Mouse (Mus musculus) T-helper 17 cell (primary cell): ENCODE data around the gene Gucd1.

Experiments
- in situ Hi-C, 2 experiments: fragments of 300-600 bp; cut with MboI, MseI; formaldehyde crosslinking; loops; 1 replicate in 1 of 2; 2 replicates in 1 of 2; pipeline ENCODE4 v1.15.1; 2025; ENCODE audit warnings: high pct_unique_total_duplicates in 2 of 2

The Gucd1 gene

DNA sequence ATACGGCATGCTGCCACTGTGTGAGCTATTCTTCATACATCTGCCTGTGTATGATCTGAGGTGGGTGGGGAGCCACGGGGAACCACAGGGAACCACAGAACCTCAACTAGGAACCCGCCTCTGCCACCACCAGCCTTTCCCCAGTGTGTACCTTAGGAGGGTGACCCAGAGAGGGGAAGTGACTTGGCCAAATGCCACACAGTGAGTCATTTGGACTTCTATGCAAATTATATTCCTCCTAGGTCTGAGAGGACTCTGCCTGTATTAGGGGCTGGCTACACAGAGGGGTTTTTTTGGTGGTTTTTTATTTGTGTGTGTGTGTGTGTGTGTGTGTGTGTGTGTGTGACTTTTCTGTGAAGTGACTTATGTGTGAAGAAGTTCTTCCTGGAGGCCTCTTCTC lies 191.2 kb downstream of the Gucd1 start:
- in situ Hi-C loops, result no loop called here

DNA sequence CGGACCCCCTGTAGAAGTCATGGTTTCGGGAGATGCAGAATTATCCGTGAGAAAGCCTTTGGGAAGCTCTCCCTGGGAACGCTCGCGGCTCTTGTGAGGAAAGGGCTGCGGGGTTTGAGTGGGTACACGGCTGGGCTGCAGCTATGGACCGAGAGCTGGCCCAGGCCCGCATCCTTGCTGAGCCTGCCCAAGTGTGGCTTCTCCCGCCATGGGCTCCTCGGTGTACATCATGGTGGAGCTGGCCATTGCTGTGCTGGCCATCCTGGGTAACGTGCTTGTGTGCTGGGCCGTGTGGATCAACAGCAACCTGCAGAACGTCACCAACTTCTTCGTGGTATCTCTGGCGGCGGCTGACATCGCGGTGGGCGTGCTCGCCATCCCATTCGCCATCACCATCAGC lies 192.0 kb downstream of the Gucd1 start:
- in situ Hi-C loops, result no loop called here

DNA sequence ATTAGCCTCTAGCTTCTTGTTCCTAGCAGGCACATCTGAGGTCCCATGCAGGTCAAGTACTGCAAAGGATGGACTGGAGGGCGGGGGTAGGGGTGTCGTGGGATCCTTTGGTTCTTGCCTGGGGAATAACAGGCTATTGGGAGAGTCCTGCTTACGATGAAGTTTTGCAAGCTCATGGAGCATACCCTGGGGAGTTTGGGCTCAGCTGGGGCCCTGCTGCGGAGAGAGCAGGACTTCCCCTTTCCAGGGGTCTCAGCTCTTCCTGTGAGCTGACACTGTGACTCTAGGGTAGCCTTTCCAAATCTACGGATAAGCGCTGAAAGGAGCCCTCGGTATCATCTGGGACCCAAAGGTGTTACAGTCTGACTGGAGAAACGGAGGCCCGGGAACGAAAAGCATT lies 193.4 kb downstream of the Gucd1 start:
- in situ Hi-C loops, result loop anchor here in 1 of 2 experiments (5.0 kb wide), 1 partner anchor 113 kb away; no protein-coding TSS in a partner anchor

DNA sequence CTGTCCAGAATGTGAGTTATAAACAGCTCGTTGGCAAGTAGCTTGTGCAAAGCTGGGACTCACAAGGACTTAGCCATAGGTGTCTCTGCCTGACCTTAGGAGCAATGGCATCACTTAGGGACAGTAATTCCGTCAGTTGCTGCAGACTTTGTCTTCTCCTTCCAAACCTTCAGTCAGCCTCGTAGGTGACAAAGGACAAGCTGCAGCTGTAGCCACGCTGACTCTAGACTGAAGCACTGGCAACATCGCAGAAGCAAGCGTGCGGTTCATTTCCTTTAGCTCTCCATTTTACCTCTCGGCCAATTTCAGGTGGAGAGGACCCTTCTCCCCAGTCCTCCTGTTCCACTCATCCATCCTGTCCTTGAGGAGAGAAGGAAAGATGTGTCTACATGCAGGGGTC lies 193.8 kb downstream of the Gucd1 start:
- in situ Hi-C loops, result loop anchor here in 1 of 2 experiments (5.0 kb wide), 1 partner anchor 113 kb away; no protein-coding TSS in a partner anchor

DNA sequence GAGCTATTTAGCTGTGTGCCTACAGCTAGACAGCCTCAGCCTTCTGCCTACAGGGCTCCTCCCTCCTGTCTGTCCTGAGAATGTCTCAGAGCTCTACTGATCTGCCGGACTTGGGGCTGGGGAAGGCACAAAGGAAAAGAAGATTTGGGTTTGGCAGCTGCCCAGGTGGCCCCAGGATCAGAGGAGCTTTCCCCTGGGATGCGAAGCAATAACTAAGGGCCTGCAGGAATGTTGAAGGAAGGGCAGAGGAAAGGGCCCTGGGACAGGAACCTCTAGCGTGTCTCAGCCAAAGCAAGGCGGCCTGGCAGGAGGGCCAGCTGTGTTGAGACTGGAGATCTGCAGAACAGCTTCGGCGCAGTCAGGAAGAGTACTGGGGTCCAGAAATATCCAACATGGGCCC lies 194.8 kb downstream of the Gucd1 start:
- in situ Hi-C loops, result loop anchor here in 1 of 2 experiments (5.0 kb wide), 1 partner anchor 114 kb away; no protein-coding TSS in a partner anchor

DNA sequence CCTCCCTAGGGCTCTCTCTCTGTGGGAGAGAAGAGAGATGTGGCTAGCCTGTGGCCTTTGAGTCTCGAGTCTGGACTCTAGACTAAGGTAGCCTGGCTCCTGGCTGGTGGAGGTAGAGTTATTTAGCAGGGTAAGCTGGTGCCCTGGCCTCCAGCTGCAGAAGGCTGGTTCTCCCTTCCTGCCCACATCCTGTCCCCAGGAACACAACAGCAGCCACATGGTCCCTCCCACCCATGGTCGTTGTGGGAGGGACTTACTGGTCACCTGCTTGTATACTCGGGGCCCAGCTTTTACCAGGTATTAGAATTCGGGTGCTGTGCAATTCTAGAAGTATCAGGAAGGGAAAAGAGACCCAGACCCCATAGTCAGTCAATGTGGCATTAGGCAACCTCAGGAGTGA lies 197.5 kb downstream of the Gucd1 start:
- in situ Hi-C loops, result loop anchor here in 1 of 2 experiments (5.0 kb wide), 1 partner anchor 117 kb away; no protein-coding TSS in a partner anchor

DNA sequence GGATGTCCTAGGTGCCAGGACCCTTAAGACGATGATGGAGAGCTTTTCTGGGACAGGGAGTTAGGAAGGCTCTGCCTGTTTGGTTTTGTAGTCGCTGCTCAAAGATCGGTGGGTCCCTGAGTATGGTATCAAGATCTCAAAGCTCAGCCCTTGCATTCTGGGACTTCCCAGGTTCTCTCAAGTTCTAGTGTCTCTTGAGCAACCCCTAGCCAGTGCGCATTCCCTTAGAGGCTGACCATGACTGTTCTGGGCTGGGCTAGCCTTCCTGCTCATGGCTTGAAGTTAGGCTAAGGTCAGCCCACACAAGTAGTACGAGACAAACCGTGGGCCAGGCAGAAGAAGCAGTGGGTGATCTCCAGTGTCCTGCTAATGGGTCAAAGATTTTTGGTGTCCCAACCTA lies 199.6 kb downstream of the Gucd1 start:
- in situ Hi-C loops, result loop anchor here in 1 of 2 experiments (5.0 kb wide), 1 partner anchor 119 kb away; no protein-coding TSS in a partner anchor

DNA sequence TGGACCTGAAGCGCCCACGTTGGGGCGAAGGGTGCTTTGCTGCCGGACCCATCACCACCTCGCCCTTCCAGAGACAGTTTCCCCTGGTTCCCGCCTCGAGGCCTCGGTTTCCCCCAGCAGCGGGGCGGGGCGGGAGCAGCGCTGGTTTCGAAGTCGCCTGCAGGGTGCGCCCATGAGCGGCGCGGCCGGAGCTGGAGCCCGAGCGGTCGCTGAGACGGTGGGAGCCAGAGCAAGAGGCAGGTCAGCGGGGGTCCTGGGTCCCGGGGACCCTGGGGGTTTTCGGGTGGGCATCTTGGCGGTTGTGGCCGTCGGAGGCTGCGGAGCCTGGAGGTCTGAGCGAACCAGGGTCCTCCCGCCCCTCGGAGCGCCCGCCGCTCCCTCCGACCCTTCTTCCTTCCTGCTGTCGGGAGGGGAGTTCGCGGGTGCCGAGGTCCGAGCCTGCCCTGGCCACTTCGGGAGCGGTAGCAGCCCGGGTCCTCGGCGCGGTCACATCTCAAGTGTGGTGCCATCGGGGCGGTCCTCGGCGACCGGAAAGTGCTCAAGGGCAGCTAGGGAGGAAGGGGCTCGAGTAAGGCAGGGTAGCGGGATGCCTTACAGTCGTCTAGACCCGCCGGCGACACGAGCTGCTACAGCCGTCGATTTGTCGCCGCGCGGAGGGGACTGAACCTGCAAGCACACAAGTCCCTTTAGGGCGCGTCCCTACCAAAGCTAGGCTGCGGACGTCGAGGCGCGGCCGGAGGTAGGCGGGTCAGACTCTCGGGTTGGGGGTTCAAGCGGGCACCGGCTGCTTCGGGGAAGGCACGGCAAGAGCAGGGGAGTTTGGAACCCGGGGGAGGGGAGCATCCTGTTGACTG lies 200.6 kb downstream of the Gucd1 start:
- in situ Hi-C loops, result loop anchor here in 1 of 2 experiments (5.0 kb wide), 1 partner anchor 120 kb away; no protein-coding TSS in a partner anchor

DNA sequence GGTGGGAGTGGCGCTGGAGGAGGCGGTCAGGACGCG lies 201.1 kb downstream of the Gucd1 start, which contains the start of gene Adora2a:
Gene Adora2a (plus strand): TSS at position 6 of the 36 bp plus-strand sequence.
- in situ Hi-C loops, result loop anchor here in 1 of 2 experiments (5.0 kb wide), 1 partner anchor 121 kb away; no protein-coding TSS in a partner anchor

DNA sequence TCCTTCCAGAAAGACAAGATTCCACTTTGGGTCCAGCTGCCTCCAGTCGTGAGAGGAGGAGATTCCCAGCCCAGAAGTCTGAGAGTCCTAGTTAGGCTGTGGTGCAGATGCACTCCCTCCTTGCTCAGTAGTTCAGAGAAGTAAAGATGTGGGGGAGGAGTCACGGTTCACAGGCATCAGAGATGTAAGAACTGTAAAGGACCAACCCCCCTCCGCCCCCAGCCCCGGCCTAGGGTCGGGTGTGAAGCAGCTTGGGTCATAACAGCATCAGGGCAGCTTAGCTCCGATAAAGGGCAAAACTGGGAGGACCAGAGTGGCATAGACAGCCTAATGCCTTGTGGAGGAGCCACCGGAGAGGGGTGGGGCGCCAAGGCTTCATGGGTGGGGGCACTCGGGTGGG lies 201.3 kb downstream of the Gucd1 start:
- in situ Hi-C loops, result loop anchor here in 1 of 2 experiments (5.0 kb wide), 1 partner anchor 121 kb away; no protein-coding TSS in a partner anchor

DNA sequence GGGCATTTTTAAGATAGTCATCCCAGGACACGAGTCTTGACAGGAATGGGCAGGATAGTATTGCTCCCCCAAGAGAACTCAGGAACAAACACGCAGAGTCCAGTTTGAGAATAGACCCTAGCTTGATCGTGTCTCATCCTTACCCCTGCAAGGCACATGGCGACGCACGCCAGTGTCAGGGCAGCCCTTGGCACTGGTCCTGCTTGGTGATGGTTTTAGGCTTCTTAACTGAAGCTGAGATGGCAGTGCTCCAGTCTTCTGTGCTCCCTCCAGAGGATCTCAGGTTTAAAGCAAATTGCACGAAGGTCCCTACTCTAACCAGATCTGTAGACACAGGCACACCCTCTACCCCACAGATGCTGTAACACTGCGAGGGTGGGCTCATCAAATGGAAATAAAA lies 202.0 kb downstream of the Gucd1 start:
- in situ Hi-C loops, result loop anchor here in 1 of 2 experiments (5.0 kb wide), 1 partner anchor 122 kb away; no protein-coding TSS in a partner anchor

DNA sequence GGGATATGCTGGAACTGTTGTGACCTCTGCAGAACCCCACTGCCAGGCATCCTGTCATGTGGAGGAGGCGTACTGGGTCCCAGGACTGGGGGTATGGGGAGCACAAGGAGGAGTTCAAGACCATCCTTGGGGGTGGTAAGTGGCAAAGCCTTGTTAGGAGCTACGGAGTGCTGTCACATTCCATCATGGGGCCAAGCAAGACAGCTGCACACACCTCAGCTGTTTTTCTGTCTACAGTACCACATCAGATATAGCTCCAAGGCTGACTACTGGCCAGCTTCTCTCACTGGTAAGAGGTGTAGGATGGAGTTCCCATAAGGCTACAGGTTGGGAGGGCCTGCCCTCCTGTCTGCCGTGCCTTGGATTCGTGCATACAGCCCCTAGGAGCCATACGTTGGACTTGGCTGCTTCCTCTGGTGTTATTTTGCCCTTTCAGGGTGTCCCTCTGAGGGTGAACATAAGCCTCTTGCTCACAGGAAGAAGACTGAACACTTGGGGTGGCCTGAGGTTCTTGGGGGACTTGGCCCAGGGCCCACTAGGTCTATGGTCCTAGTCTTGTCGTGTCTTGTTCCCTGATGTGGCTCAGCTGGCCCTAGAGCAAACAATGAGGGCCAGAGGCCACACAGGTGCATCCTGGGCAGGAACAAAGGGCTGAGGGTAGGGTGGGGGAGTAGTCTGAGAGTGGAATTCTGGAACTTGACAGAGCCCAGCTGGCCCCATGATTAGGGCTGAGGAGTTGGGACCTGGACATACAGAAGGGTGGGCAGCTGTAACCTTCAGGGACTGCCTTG lies 203.4 kb downstream of the Gucd1 start:
- in situ Hi-C loops, result no loop called here

DNA sequence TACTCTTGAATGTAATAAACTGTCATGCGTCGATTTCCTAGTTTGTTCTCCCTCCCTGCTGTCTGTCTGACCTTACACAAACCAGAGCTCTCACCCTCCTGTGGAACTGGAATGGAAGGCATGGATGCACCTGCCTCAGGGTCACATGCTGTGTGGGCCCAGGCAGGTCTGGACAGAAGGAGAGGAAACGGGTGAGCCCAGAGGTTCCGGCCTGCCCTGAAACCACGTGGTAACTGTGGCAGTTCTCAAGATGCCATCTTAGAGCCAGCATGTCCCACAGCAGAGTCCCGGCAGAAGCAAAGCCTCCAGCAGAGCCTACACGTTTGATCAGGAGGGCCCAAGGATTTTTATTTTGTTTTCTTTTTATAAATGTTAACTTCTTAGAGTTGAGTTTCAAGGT lies 205.4 kb downstream of the Gucd1 start:
- in situ Hi-C loops, result no loop called here

DNA sequence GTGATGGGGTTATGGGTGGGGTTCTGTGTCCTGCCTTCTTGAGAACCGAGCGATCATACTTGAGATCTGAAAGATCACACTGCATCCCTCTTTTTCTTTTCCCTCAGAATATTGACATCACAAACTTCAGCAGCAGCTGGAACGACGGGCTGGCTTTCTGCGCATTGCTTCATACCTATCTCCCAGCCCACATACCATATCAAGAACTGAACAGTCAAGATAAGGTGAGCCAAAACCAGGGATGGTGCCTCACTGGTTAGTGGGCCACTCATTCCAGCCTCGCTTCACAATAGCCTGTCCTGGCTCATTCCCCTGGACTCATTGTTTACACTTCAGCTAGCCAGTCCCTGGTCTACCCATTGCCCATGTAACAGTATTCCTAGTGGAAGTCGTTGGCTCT lies 210.6 kb downstream of the Gucd1 start:
- in situ Hi-C loops, result no loop called here

DNA sequence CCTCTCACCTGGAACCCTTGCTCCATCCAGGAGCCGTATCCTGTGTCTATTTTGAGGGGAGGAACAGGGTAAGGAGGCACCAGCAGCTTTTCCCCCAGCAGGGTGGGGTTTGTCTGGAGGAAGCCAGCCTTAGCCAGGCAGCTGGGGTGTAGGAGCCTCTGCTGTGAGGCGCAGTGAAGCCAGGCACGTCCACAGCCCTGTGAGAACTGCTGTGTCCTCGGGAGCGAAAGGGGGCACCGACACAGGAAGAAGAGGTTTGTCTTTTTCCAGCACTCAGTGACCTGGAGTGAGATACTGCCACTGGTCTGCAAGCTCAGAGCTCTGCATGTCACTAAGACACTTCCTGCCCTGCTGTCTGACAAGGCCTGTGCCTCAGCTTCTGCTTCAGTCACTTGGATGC lies 213.4 kb downstream of the Gucd1 start:
- in situ Hi-C loops, result no loop called here

DNA sequence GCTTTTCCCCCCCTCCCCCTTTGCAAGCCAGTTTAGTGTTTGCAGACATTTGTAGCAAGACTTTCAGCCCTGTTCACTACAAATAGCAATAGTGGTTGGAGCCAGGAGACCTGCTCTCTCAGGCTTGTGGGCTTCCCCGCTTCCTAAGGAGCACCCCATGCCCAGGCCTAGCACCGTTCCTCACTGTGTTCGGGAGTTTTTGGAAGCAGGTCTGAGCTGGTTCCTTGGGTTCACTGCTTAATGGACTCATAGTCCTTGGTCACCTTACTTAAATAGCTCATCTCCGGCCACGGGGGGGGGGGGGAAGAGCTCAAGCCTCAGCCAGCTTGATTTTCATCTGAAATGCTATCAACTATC lies 213.7 kb downstream of the Gucd1 start:
- in situ Hi-C loops, result no loop called here

DNA sequence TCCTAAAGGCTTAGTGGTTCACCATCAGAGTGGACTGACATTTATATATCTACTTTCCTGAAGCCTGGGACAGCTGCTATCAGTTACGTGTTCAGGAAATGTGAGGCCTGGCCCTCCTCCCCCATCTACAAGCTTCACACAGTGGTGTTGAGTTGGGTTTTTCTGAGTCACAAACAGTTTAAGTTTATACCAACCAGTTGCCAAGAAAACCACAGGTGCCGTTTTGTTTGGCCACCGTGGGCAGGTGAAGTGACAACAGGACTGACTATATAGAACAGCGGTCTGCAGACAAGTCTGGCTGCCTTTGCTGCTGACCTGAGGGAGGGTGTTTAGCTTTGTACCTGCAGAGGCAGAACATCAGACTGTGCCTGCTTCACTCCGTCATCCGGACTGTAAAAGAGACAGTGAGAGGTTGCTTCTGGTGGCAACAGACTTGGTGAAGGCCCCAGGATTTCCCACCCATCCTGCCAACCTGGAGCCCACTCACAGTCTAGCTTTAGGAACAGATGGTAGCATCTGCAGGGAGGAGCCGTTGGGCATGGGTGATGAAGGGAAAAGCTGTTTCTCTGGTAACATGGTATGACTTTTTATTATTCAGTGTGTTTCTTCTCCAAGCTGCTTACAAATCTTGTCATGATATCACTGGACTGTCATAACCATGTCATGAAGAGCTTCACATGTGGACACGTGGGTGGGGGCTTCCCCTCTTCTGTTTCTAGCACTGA lies 214.3 kb downstream of the Gucd1 start:
- in situ Hi-C loops, result no loop called here

DNA sequence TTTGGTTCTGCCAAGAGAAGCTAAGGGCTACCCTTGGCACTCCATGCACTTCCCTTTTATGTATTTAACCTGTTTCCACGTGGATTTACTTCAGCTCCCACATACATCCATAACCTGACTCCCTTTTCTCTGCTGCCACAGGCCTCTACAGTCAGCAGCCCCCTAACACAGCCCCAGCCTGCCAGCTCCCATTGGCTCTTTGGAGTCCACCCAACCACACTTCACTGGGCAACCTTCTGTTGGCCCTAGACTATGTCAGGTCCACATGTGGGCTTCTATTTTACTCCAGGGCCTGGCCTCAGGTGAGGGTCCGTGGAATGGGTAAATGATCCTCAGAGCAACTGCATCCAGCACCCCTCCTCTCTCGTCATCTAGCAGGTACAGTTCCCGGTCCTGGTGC lies 215.2 kb downstream of the Gucd1 start:
- in situ Hi-C loops, result no loop called here

DNA sequence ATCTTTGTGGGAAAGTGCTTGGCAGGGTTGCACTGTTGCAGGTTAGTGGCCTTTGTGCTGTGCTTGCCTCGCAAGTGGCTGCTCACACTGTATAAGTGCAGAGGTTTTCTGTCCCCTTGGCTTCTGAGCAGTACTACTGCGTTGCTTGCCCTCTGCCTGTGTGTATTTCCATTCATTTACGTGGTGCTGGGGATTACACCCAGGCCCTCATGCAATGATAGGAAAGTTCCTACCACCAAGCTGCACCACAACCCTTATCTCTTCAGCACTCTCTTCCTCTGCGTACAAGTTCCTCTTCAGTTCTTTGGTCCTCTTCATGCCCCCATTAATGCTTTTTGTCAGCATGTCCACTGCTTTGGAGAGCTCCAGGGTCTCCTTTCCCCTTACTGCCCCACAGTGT lies 215.8 kb downstream of the Gucd1 start:
- in situ Hi-C loops, result no loop called here

DNA sequence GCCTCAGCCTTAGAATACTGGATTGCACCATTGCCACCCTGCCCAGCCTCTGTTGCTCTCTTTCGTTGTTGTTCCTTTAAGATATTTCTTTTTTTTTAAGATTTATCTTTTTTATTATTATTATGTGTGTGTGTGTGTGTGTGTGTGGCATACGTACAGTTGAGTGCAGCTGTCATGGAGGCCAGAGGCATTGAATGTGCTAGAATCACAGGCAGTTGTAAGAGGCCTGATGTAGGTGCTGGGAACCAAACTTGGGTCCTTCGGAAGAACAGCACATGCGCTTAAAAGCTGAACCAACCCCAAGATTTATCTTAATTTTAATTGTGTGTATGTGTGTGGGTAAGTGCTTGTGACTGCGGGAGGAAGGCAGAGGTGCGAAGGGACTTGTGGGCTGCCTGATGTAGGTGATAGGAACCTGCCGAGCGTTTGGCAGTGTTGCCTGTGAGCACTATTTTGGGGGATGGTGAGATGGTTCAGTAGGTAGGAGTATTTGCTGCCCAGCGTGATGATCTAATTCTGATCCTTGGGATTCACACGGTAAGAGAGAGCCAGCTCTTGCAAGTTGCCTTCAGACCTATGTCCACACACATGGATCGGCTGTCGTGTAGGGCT lies 216.5 kb downstream of the Gucd1 start:
- in situ Hi-C loops, result no loop called here
